Mouse (Mus musculus): ENCODE results near the gene Mrgprg. TPM values are rescaled to one million over a fixed set of nuclear protein-coding genes. Genes with fewer than 3 reads are reported as not detected.
A peak's percentile ranks its signal among the peaks of the same experiment; 100 is the strongest.

Mrgprg gene
- polyA plus RNA-seq (2016; fragmentation: Nextera tagmentation; extraction: Ambion mirVana): not detected in 2 replicates

- Histone ChIP-seq H3K4me3 (no peak within 1 kb of the TSS), H3K27ac (no peak within 1 kb of the TSS), H3K9me3 (no peaks in the 10 kb centered on the region), H3K4me1 (no peaks in the 10 kb centered on the region), H3K36me3 (no peaks in the 10 kb centered on the region), H3K4me2 (replicated peaks) (no peak within 1 kb of the TSS), H3K9ac (no peak within 1 kb of the TSS), H3K27me3 (replicated peaks) (peaks cover 23% of the 10 kb centered on the region)
- 50% methylated on average over 6 of the region's 6 CpGs for WGBS
- ATAC-seq (ENCODE audit: low FRiP score, low read depth): no peak
These were observed at the start of gene Mrgprg for GRCm38 (mm10) chr7:143766893-143767292. Gene Mrgprg (minus strand): TSS chr7:143766993.

GRCm38 (mm10) chr7:143808909-143809308, 42.1 kb upstream of the Mrgprg start:
- WGBS: 42% methylated on average over 1 of the region's 1 CpGs
- H3K36me3 ChIP-seq: peaks cover 84% of the 10 kb centered on the region

GRCm38 (mm10) chr7:143805199-143805624, 38.4 kb upstream of the Mrgprg start:
- no peaks in the 10 kb centered on the region for H3K27me3 ChIP-seq (replicated peaks)
- no peaks in the 10 kb centered on the region for H3K4me1 ChIP-seq
- 80% methylated on average over 5 of the region's 5 CpGs for WGBS
- ATAC-seq (ENCODE audit: low FRiP score, low read depth): no peak
- no peak overlapping the region for H3K9ac ChIP-seq
- H3K9me3 ChIP-seq: no peaks in the 10 kb centered on the region
- H3K4me3 ChIP-seq: no peak overlapping the region
- H3K36me3 ChIP-seq: peaks cover 83% of the 10 kb centered on the region
- H3K4me2 ChIP-seq (replicated peaks): no peak overlapping the region
- H3K27ac ChIP-seq: no peak overlapping the region

More at GRCm38 (mm10) chr7:143808909-143809308, 42.1 kb upstream of the Mrgprg start:
- H3K4me1 ChIP-seq: no peaks in the 10 kb centered on the region
- H3K9me3 ChIP-seq: no peaks in the 10 kb centered on the region
- H3K27ac ChIP-seq: no peak overlapping the region
- H3K9ac ChIP-seq: no peak overlapping the region
- no peak overlapping the region for H3K4me2 ChIP-seq (replicated peaks)
- no peak overlapping the region for H3K4me3 ChIP-seq
- no peak for ATAC-seq (ENCODE audit: low FRiP score, low read depth)
- no peaks in the 10 kb centered on the region for H3K27me3 ChIP-seq (replicated peaks)

- H3K36me3 ChIP-seq: peaks cover 87% of the 10 kb centered on the region
- no peak overlapping the region for H3K27ac ChIP-seq
- WGBS: 91% methylated on average over 8 of the region's 8 CpGs
- H3K4me1 ChIP-seq: no peaks in the 10 kb centered on the region
- no peak for ATAC-seq (ENCODE audit: low FRiP score, low read depth)
- H3K4me3 ChIP-seq: no peak overlapping the region
- no peaks in the 10 kb centered on the region for H3K27me3 ChIP-seq (replicated peaks)
- no peak overlapping the region for H3K4me2 ChIP-seq (replicated peaks)
- no peaks in the 10 kb centered on the region for H3K9me3 ChIP-seq
- H3K9ac ChIP-seq: no peak overlapping the region
These were observed 34.6 kb upstream of the Mrgprg start for GRCm38 (mm10) chr7:143801195-143802065.

GRCm38 (mm10) chr7:143800770-143801169, 34.0 kb upstream of the Mrgprg start:
- peaks cover 89% of the 10 kb centered on the region for H3K36me3 ChIP-seq
- H3K9ac ChIP-seq: no peak overlapping the region
- no peak for ATAC-seq (ENCODE audit: low FRiP score, low read depth)
- H3K27ac ChIP-seq: no peak overlapping the region
- no peak overlapping the region for H3K4me3 ChIP-seq
- no peaks in the 10 kb centered on the region for H3K4me1 ChIP-seq
- no peak overlapping the region for H3K4me2 ChIP-seq (replicated peaks)
- H3K9me3 ChIP-seq: no peaks in the 10 kb centered on the region
- H3K27me3 ChIP-seq (replicated peaks): no peaks in the 10 kb centered on the region
- 89% methylated on average over 1 of the region's 1 CpGs for WGBS

- peaks cover 77% of the 10 kb centered on the region for H3K36me3 ChIP-seq
- H3K4me3 ChIP-seq: no peak overlapping the region
- H3K9ac ChIP-seq: no peak overlapping the region
- WGBS: 88% methylated on average over 4 of the region's 4 CpGs
- no peaks in the 10 kb centered on the region for H3K9me3 ChIP-seq
- no peak for ATAC-seq (ENCODE audit: low FRiP score, low read depth)
- no peak overlapping the region for H3K4me2 ChIP-seq (replicated peaks)
- no peak overlapping the region for H3K27ac ChIP-seq
- H3K27me3 ChIP-seq (replicated peaks): no peaks in the 10 kb centered on the region
- H3K4me1 ChIP-seq: no peaks in the 10 kb centered on the region
These were observed 32.0 kb upstream of the Mrgprg start for GRCm38 (mm10) chr7:143798783-143799182.

- Histone ChIP-seq H3K27me3 (replicated peaks) (no peaks in the 10 kb centered on the region), H3K36me3 (peaks cover 30% of the 10 kb centered on the region), H3K4me2 (replicated peaks) (no peak overlapping the region), H3K4me3 (no peak overlapping the region), H3K9me3 (no peaks in the 10 kb centered on the region), H3K27ac (no peak overlapping the region), H3K9ac (no peak overlapping the region), H3K4me1 (no peaks in the 10 kb centered on the region)
- ATAC-seq (ENCODE audit: low FRiP score, low read depth): no peak
- 61% methylated on average over 4 of the region's 4 CpGs for WGBS
These were observed 26.3 kb upstream of the Mrgprg start for GRCm38 (mm10) chr7:143793121-143793520.

- H3K4me1 ChIP-seq: no peaks in the 10 kb centered on the region
- WGBS: 87% methylated on average over 6 of the region's 6 CpGs
- no peaks in the 10 kb centered on the region for H3K27me3 ChIP-seq (replicated peaks)
- H3K27ac ChIP-seq: no peak overlapping the region
- ATAC-seq (ENCODE audit: low FRiP score, low read depth): no peak
- H3K36me3 ChIP-seq: peaks cover 23% of the 10 kb centered on the region
- H3K4me3 ChIP-seq: no peak overlapping the region
- H3K9me3 ChIP-seq: no peaks in the 10 kb centered on the region
- no peak overlapping the region for H3K4me2 ChIP-seq (replicated peaks)
- H3K9ac ChIP-seq: no peak overlapping the region
These were observed 25.7 kb upstream of the Mrgprg start for GRCm38 (mm10) chr7:143792336-143792985.

- peaks cover 18% of the 10 kb centered on the region for H3K4me1 ChIP-seq
These were observed 17.4 kb upstream of the Mrgprg start, which contains the start of gene Mrgpre for GRCm38 (mm10) chr7:143783996-143784829. Gene Mrgpre (minus strand): TSS chr7:143784500.

GRCm38 (mm10) chr7:143783378-143783995, 16.7 kb upstream of the Mrgprg start:
- H3K27me3 ChIP-seq (replicated peaks): no peaks in the 10 kb centered on the region
- H3K27ac ChIP-seq: peak overlapping the region; percentile 17; the same call in 1 of the 2 replicates
- ATAC-seq (ENCODE audit: low FRiP score, low read depth): peak; percentile 61
- H3K4me3 ChIP-seq: peak overlapping the region; percentile 38
- no peaks in the 10 kb centered on the region for H3K9me3 ChIP-seq
- peak overlapping the region; percentile 59 for H3K9ac ChIP-seq
- no peaks in the 10 kb centered on the region for H3K36me3 ChIP-seq
- H3K4me1 ChIP-seq: peaks cover 18% of the 10 kb centered on the region
- WGBS: 12% methylated on average over 6 of the region's 6 CpGs
- H3K4me2 ChIP-seq (replicated peaks): peak overlapping the region; percentile 69

More at GRCm38 (mm10) chr7:143783996-143784829, 17.4 kb upstream of the Mrgprg start, which contains the start of gene Mrgpre:
- no peaks in the 10 kb centered on the region for H3K36me3 ChIP-seq
- no peaks in the 10 kb centered on the region for H3K27me3 ChIP-seq (replicated peaks)
- peak within 1 kb of the TSS; percentile 59 for H3K9ac ChIP-seq
- H3K4me3 ChIP-seq: peak within 1 kb of the TSS; percentile 38
- WGBS: 3% methylated on average over 21 of the region's 21 CpGs
- peak within 1 kb of the TSS; percentile 17; the same call in 1 of the 2 replicates for H3K27ac ChIP-seq
- peak within 1 kb of the TSS; percentile 69 for H3K4me2 ChIP-seq (replicated peaks)
- peak; percentile 92 for ATAC-seq (ENCODE audit: low FRiP score, low read depth)
- no peaks in the 10 kb centered on the region for H3K9me3 ChIP-seq

GRCm38 (mm10) chr7:143777375-143777774, 10.6 kb upstream of the Mrgprg start:
- Histone ChIP-seq H3K4me3 (no peak overlapping the region), H3K27me3 (replicated peaks) (no peaks in the 10 kb centered on the region), H3K9ac (no peak overlapping the region), H3K27ac (no peak overlapping the region), H3K36me3 (no peaks in the 10 kb centered on the region), H3K4me1 (no peaks in the 10 kb centered on the region), H3K4me2 (replicated peaks) (no peak overlapping the region), H3K9me3 (no peaks in the 10 kb centered on the region)
- no peak for ATAC-seq (ENCODE audit: low FRiP score, low read depth)
- 72% methylated on average over 2 of the region's 2 CpGs for WGBS
